Mouse (Mus musculus) layer of hippocampus, adult 2 months (tissue): Measurements from ENCODE around the gene Tet1. TPM values are rescaled to one million over a fixed set of nuclear protein-coding genes. Genes with fewer than 3 reads are reported as not detected.
"Not testable (repeated sequence)": the region's sequence is repeated elsewhere in the genome, so short reads cannot be mapped to it uniquely, and the experiment has no call there.

Source experiments
- DNase-seq, 2 experiments: peaks; one replicate each; pipeline ENCODE4 v3.0.0; 2022; ENCODE audit warnings: low spot score in 2 of 2
- H3K27ac ChIP-seq: fragments of 200-600 bp; 2 replicates; pipeline ENCODE4 v1.8.1; 2022
- H3K4me3 ChIP-seq: fragments of 200-600 bp; 2 replicates; pipeline ENCODE4 v1.8.1; 2022; ENCODE audit warnings: mild to moderate bottlenecking
- CTCF ChIP-seq: fragments of 200-600 bp; conservative IDR thresholded peaks from 2 replicates; pipeline ENCODE4 v1.8.1; 2022; ENCODE audit warnings: antibody characterized with exemption, mild to moderate bottlenecking, moderate library complexity
- long read RNA-seq, 2 experiments: library from polyadenylated mRNA; stranded (forward); transcript quantifications; one replicate each; pipeline ENCODE4 v2.0.0; 2021; ENCODE audit warnings: borderline mapping rate in 2 of 2
- total RNA-seq, 2 experiments: library from RNA; stranded (reverse); gene quantifications; 2 replicates each; pipeline ENCODE4 v1.2.3; 2021

Tet1 gene
- 10 to 100 TPM; 16.2 TPM for total RNA-seq
- long read RNA-seq, experiment 1, partial matches to known transcripts, result 0 of 1 reads
- long read RNA-seq, experiment 1, other reads (novel, unspliced or antisense), result 1 of 1 reads
- long read RNA-seq, experiment 2, partial matches to known transcripts, result 0 of 4 reads
- long read RNA-seq, experiment 2, other reads (novel, unspliced or antisense), result 4 of 4 reads

- not testable (repeated sequence) for H3K27ac ChIP-seq, H3K4me3 ChIP-seq, DNase-seq
Observed at GRCm38 (mm10) chr10:62908896-62909295, at the start of gene Tet1. Gene Tet1 (minus strand): TSS chr10:62908996.

DNA sequence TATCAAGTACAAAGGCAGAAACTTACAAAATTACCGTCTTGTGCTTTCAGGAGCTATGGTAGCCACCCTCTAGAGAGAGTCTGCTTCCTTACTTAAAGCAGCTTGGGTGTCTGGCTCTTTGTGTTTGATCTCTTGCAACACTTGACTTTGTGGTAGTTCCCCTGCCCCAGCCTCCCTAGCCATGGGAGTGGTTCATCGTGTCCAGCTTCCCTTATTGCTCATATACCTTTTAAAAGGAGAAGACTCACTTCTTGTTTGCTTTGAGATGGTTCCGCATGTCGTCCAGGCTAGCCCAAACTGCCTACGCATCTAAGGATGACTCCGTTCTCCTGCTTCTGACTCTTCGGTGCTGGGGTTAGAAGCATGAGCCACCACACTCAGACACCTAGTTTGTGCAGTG lies 39.8 kb upstream of the Tet1 start:
- no peak for TF ChIP-seq CTCF
- no peak overlapping the region for H3K27ac ChIP-seq
- H3K4me3 ChIP-seq, result no peak overlapping the region
- DNase-seq, result no peak

DNA sequence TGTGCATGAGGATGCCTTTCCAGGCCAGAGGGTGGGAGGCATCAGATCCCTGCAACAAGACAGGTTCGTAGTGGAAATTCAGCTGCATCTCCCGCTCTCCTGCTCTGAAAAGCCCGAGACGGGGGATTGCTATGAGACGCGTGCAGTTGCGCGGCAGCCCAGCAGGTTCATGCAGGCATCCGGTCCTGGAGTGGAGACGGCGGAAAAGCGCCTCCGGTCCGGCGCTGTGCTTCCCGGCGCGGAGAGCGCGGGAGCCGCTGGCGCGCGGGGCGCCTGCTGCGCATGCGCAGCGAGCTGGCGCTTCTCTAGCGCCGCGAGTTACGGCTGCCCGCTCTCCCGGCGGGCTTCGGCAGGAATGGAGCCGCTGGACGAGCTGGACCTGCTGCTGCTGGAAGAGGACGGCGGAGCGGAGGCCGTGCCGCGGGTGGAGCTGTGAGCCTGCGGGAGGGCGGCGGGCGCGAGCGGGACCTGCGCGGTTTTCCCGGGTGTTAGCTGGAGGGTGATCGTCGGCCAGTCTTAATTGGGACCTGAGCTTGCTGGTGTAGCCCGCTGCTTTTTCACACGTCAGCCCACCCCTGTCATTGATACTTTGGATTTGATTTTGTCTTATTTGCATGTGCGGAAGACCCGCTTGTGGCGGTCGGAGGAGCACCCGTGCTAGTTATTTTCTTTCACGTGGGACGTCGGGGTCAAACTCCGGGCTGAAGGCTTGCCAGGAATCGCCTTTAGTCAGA lies 38.1 kb upstream of the Tet1 start, which contains the start of gene Dna2:
Gene Dna2, plus strand, starts transcription at position 289 of the 734 bp plus-strand sequence.
- peak; percentile 49 to 64 for DNase-seq
- H3K4me3 ChIP-seq, result peak within 1 kb of the TSS; percentile 79
- peak; percentile 57 for TF ChIP-seq CTCF
- H3K27ac ChIP-seq, result peak within 1 kb of the TSS; percentile 63

GRCm38 (mm10) chr10:62944975-62945580 lies 36.3 kb upstream of the Tet1 start:
- DNase-seq, result no peak
- no peak for TF ChIP-seq CTCF
- Histone ChIP-seq H3K27ac (no peak overlapping the region), H3K4me3 (no peak overlapping the region)

- no peak for DNase-seq
- Histone ChIP-seq H3K27ac (no peak overlapping the region), H3K4me3 (no peak overlapping the region)
- TF ChIP-seq CTCF, result peak; percentile 36
Observed at GRCm38 (mm10) chr10:62932381-62932780, 23.6 kb upstream of the Tet1 start.

- Histone ChIP-seq H3K27ac (no peak overlapping the region), H3K4me3 (no peak overlapping the region)
- no peak for TF ChIP-seq CTCF
- DNase-seq, result no peak
Observed at GRCm38 (mm10) chr10:62924096-62924635, 15.4 kb upstream of the Tet1 start.

- DNase-seq, result no peak
- TF ChIP-seq CTCF, result no peak
- Histone ChIP-seq H3K4me3 (peak overlapping the region; percentile 87), H3K27ac (peak overlapping the region; percentile 97)
Observed at GRCm38 (mm10) chr10:62920766-62921156, 12.0 kb upstream of the Tet1 start.

DNA sequence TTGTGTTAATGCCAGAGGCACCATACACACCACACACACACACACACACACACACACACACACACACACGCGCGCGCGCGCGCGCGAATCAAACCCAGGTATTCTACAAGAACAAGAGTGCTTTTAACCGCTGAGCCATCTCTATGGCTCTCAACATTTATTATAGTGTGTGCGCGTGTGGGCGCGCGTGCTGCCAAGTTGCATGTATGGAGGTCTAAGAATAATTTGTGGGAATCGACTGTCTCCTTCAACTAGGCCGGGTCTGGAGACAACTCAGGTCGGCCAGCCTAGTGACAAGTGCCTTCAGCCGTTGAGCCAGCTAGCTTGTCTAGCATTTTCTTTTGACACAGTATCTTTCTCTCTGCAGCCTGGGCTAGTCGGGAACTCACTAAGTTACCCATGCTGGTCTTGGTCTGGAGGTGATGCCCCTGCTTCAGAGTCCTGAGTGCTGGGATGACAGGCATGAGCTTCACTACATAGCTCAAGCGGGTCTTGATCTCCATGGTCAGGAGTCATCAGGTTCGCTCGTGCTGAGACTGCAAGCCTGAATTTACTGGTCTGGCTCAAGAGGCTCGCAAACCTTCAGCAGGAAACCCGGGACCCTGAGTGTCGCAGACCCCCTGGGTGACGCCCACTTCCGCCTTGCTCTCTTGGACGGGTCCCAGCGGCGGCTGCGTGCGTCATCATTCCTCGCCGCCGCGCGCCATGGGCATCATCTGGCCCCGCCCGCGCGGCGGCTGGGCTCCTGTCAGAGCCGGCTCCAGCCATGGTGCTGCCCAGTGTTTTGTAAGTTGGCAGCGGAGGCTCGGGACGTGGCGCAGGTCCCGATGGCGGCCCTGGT lies 11.3 kb upstream of the Tet1 start, which contains the start of gene Slc25a16:
Gene Slc25a16, plus strand, starts transcription at position 709 of the 841 bp plus-strand sequence.
- TF ChIP-seq CTCF, result no peak
- Histone ChIP-seq H3K4me3 (peak within 1 kb of the TSS; percentile 87), H3K27ac (peak within 1 kb of the TSS; percentile 97)
- DNase-seq, result peak; percentile 84 to 94

- Histone ChIP-seq H3K4me3 (no peak overlapping the region), H3K27ac (no peak overlapping the region)
- DNase-seq, result no peak
- TF ChIP-seq CTCF, result no peak
Observed at GRCm38 (mm10) chr10:62918985-62919384, 10.2 kb upstream of the Tet1 start.

GRCm38 (mm10) chr10:62911120-62911519 lies 2.3 kb upstream of the Tet1 start:
- no peak for DNase-seq
- TF ChIP-seq CTCF, result no peak
- Histone ChIP-seq H3K27ac (no peak overlapping the region), H3K4me3 (no peak overlapping the region)

DNA sequence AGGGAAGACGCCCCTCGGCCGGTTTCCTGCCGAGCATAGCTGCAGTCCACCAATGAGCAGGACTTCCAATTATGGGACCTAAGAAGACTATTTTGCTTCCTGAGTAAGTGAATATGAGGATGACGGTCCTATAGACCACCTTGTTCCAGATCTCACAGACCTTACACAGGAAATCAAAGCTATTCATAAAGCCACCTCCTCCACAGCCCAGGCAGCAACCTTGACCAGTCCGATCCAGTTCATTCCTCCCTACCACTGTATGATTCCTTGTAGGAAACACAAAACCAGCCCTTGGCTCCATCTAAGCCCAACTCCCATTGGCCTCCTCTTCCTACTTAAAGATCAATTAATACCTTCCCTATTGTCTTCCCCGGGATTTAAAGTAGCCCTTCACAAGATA lies 2.5 kb downstream of the Tet1 start:
- TF ChIP-seq CTCF, result no peak
- Histone ChIP-seq H3K27ac (no peak overlapping the region), H3K4me3 (no peak overlapping the region)
- no peak for DNase-seq

DNA sequence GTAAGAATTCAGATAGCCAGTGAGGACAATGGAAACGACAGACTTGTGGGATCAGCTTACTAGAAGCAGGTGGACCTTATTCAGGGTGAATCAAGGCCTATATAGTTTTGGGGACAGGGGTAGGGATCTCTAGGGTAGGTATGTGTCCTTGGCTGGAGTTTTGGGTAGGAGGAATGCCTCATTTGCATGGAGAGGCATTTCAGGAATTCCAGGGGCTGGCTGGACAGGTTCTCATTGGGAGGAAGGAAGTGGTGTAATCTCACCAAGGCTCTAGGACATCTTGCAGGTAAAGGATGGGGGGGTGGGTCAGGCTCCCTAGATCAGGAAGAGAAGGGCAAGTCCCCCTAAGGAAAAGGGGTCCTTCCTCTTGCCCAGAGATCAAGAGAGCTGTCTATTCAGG lies 6.0 kb downstream of the Tet1 start:
- DNase-seq, result no peak
- TF ChIP-seq CTCF, result no peak
- no peak overlapping the region for H3K4me3 ChIP-seq
- H3K27ac ChIP-seq, result no peak overlapping the region

GRCm38 (mm10) chr10:62901826-62902225 lies 7.0 kb downstream of the Tet1 start:
- Histone ChIP-seq H3K4me3 (no peak overlapping the region), H3K27ac (no peak overlapping the region)
- no peak for TF ChIP-seq CTCF
- no peak for DNase-seq
